Mouse (Mus musculus) spleen, adult 2 months (tissue): ENCODE results near the gene Lzts3.

Experiments
- CTCF ChIP-seq: fragments of 200-500 bp; IDR thresholded peaks from 2 replicates; pipeline ENCODE4 v1.5.1; 2011; ENCODE audit warnings: mild to moderate bottlenecking, inconsistent platforms; ENCODE audit not compliant: insufficient read depth, insufficient read length, insufficient replicate concordance; ENCODE audit errors: extremely low read depth
- POLR2A ChIP-seq: fragments of 200-500 bp; IDR thresholded peaks from 2 replicates; pipeline ENCODE4 v1.6.1; 2011; ENCODE audit warnings: low read depth, low read length, inconsistent platforms

- no peak for TF ChIP-seq CTCF
- no peak for TF ChIP-seq POLR2A
These were observed 1.1 kb downstream of the Lzts3 start for GRCm38 (mm10) chr2:130641351-130642025.
